Mouse (Mus musculus) heart, embryonic 16.5 days (tissue): ENCODE results near the gene Ldhal6b. TPM values are rescaled to one million over a fixed set of nuclear protein-coding genes. Genes with fewer than 3 reads are reported as not detected.
A peak's percentile ranks its signal among the peaks of the same experiment; 100 is the strongest.

ENCODE experiments used
- ATAC-seq: fragments of 200-750 bp; cut with Nextera tagmentation; replicated peaks from 2 replicates; pipeline ENCODE4 v1.8.0; 2017; ENCODE audit warnings: moderate number of reproducible peaks; ENCODE audit not compliant: insufficient read depth, low FRiP score; ENCODE audit errors: extremely low read depth
- H3K27ac ChIP-seq: fragments of 300-500 bp; sonication (generic); 2 replicates; pipeline ENCODE4 v1.5.1; 2014; ENCODE audit warnings: mild to moderate bottlenecking, low read length, control low read depth, moderate library complexity
- H3K27me3 ChIP-seq: fragments of 300-500 bp; sonication (generic); 2 replicates; pipeline ENCODE4 v1.6.1; 2014; ENCODE audit warnings: low read length, mixed read lengths; ENCODE audit not compliant: control insufficient read depth, insufficient read depth
- H3K36me3 ChIP-seq: fragments of 300-500 bp; sonication (generic); 2 replicates; pipeline ENCODE4 v1.6.1; 2014; ENCODE audit not compliant: control insufficient read depth, insufficient read depth
- H3K4me1 ChIP-seq: fragments of 300-500 bp; sonication (generic); 2 replicates; pipeline ENCODE4 v1.6.1; 2014; ENCODE audit warnings: low read length, mixed read lengths; ENCODE audit not compliant: control insufficient read depth, insufficient read depth
- H3K4me2 ChIP-seq: fragments of 300-500 bp; sonication (generic); 2 replicates; pipeline ENCODE4 v1.6.1; 2014; ENCODE audit warnings: low read depth, mild to moderate bottlenecking, control low read depth, low read length
- H3K4me3 ChIP-seq: fragments of 300-500 bp; sonication (generic); 2 replicates; pipeline ENCODE4 v1.5.1; 2014; ENCODE audit warnings: mild to moderate bottlenecking, control low read depth, low read length
- H3K9ac ChIP-seq: fragments of 300-500 bp; sonication (generic); 2 replicates; pipeline ENCODE4 v1.6.1; 2014; ENCODE audit warnings: low read length, control low read depth
- H3K9me3 ChIP-seq: fragments of 300-500 bp; sonication (generic); replicated peaks from 2 replicates; pipeline ENCODE4 v1.6.1; 2016; ENCODE audit warnings: low read length; ENCODE audit not compliant: control insufficient read depth
- WGBS: fragments of 180-500 bp; shearing (Covaris S2); extraction: QIAGEN DNeasy Blood & Tissue Kit; methylation state at CpG from one replicate; pipeline ENCODE4 v1.1.7; 2014; 5-methylcytosine and 5-hydroxymethylcytosine counted together
- polyA plus RNA-seq: library from polyadenylated mRNA; unstranded; fragments of >200 nt; fragmentation: Nextera tagmentation; extraction: Ambion mirVana; gene quantifications from 2 replicates; pipeline ENCODE4 v1.2.1, GENCODE M21; 2015

The Ldhal6b gene
- polyA plus RNA-seq, 1 experiment from 2014 or later, result not detected

- peak; percentile 84 for ATAC-seq
- H3K4me3 ChIP-seq, result no peak overlapping the region
- no peaks in the 10 kb centered on the region for H3K36me3 ChIP-seq
- H3K4me2 ChIP-seq, result peak overlapping the region; percentile 45
- no peaks in the 10 kb centered on the region for H3K9me3 ChIP-seq
- 29% methylated on average over 8 of the region's 8 CpGs for WGBS
- H3K27ac ChIP-seq, result no peak overlapping the region
- H3K27me3 ChIP-seq, result peaks cover 14% of the 10 kb centered on the region
- H3K4me1 ChIP-seq, result peaks cover 6% of the 10 kb centered on the region; the same call in 1 of the 2 replicates
- H3K9ac ChIP-seq, result no peak overlapping the region
Observed at GRCm38 (mm10) chr17:5402624-5403023, 15.9 kb downstream of the Ldhal6b start.

- peaks cover 12% of the 10 kb centered on the region for H3K27me3 ChIP-seq
- peaks cover 9% of the 10 kb centered on the region; the same call in 1 of the 2 replicates for H3K4me1 ChIP-seq
- no peaks in the 10 kb centered on the region for H3K36me3 ChIP-seq
- 5% methylated on average over 9 of the region's 9 CpGs for WGBS
- ATAC-seq, result peak; percentile 65
- no peak overlapping the region for H3K9ac ChIP-seq
- H3K27ac ChIP-seq, result no peak overlapping the region
- H3K4me2 ChIP-seq, result peak overlapping the region; percentile 45
- H3K9me3 ChIP-seq, result no peaks in the 10 kb centered on the region
- no peak overlapping the region for H3K4me3 ChIP-seq
Observed at GRCm38 (mm10) chr17:5402069-5402468, 16.5 kb downstream of the Ldhal6b start.

GRCm38 (mm10) chr17:5401288-5401687 lies 17.3 kb downstream of the Ldhal6b start:
- H3K9ac ChIP-seq, result no peak overlapping the region
- H3K9me3 ChIP-seq, result no peaks in the 10 kb centered on the region
- no peak overlapping the region for H3K27ac ChIP-seq
- 84% methylated on average over 10 of the region's 10 CpGs for WGBS
- peaks cover 12% of the 10 kb centered on the region for H3K27me3 ChIP-seq
- no peak for ATAC-seq
- no peak overlapping the region for H3K4me3 ChIP-seq
- no peaks in the 10 kb centered on the region for H3K36me3 ChIP-seq
- H3K4me2 ChIP-seq, result no peak overlapping the region
- H3K4me1 ChIP-seq, result peaks cover 5% of the 10 kb centered on the region; the same call in 1 of the 2 replicates

- Histone ChIP-seq H3K9ac (no peak overlapping the region), H3K4me1 (peaks cover 5% of the 10 kb centered on the region; the same call in 1 of the 2 replicates), H3K36me3 (no peaks in the 10 kb centered on the region), H3K27ac (no peak overlapping the region), H3K9me3 (no peaks in the 10 kb centered on the region), H3K4me3 (no peak overlapping the region), H3K27me3 (peaks cover 12% of the 10 kb centered on the region), H3K4me2 (no peak overlapping the region)
- no peak for ATAC-seq
- 72% methylated on average over 14 of the region's 14 CpGs for WGBS
Observed at GRCm38 (mm10) chr17:5400435-5401090, 18.0 kb downstream of the Ldhal6b start.

- Histone ChIP-seq H3K27ac (no peak overlapping the region), H3K4me3 (0 out of 2 replicates have a peak overlapping the region, but pooled peaks have one; percentile 7), H3K36me3 (no peaks in the 10 kb centered on the region), H3K9ac (peak overlapping the region; percentile 60), H3K27me3 (peaks cover 2% of the 10 kb centered on the region; the same call in 1 of the 2 replicates), H3K4me2 (peak overlapping the region; percentile 52), H3K9me3 (no peaks in the 10 kb centered on the region), H3K4me1 (peaks cover 5% of the 10 kb centered on the region; the same call in 1 of the 2 replicates)
- WGBS, result 29% methylated on average over 33 of the region's 33 CpGs
- ATAC-seq, result peak; percentile 77
Observed at GRCm38 (mm10) chr17:5397148-5398007, 21.2 kb downstream of the Ldhal6b start.

GRCm38 (mm10) chr17:5396213-5396612 lies 22.4 kb downstream of the Ldhal6b start:
- Histone ChIP-seq H3K27me3 (peaks cover 2% of the 10 kb centered on the region; the same call in 1 of the 2 replicates), H3K9me3 (no peaks in the 10 kb centered on the region), H3K9ac (no peak overlapping the region), H3K36me3 (no peaks in the 10 kb centered on the region), H3K4me2 (no peak overlapping the region), H3K4me1 (peaks cover 5% of the 10 kb centered on the region; the same call in 1 of the 2 replicates), H3K4me3 (no peak overlapping the region), H3K27ac (no peak overlapping the region)
- ATAC-seq, result no peak
- WGBS, result 81% methylated on average over 5 of the region's 5 CpGs

GRCm38 (mm10) chr17:5395454-5396205 lies 22.9 kb downstream of the Ldhal6b start:
- Histone ChIP-seq H3K27ac (no peak overlapping the region), H3K9ac (no peak overlapping the region), H3K27me3 (peaks cover 2% of the 10 kb centered on the region; the same call in 1 of the 2 replicates), H3K4me3 (no peak overlapping the region), H3K4me2 (no peak overlapping the region), H3K9me3 (no peaks in the 10 kb centered on the region), H3K4me1 (peaks cover 5% of the 10 kb centered on the region; the same call in 1 of the 2 replicates), H3K36me3 (no peaks in the 10 kb centered on the region)
- WGBS, result 82% methylated on average over 16 of the region's 16 CpGs
- no peak for ATAC-seq

- no peak for ATAC-seq
- Histone ChIP-seq H3K27ac (no peak overlapping the region), H3K4me1 (no peaks in the 10 kb centered on the region), H3K27me3 (peaks cover under 1% of the 10 kb centered on the region; the same call in 1 of the 2 replicates), H3K4me3 (no peak overlapping the region), H3K9ac (no peak overlapping the region), H3K36me3 (no peaks in the 10 kb centered on the region), H3K9me3 (no peaks in the 10 kb centered on the region), H3K4me2 (no peak overlapping the region)
- WGBS, result 48% methylated on average over 10 of the region's 10 CpGs
Observed at GRCm38 (mm10) chr17:5390682-5391081, 27.9 kb downstream of the Ldhal6b start.
